Mouse (Mus musculus) neural tube, embryonic 11.5 days (tissue): ENCODE measurements around the gene Ank2. TPM values are rescaled to one million over a fixed set of nuclear protein-coding genes. Genes with fewer than 3 reads are reported as not detected.

Experiments
- ATAC-seq: fragments of 200-750 bp; cut with Nextera tagmentation; 2 replicates; pipeline ENCODE4 v1.8.0; 2017; ENCODE audit warnings: moderate number of reproducible peaks, mild to moderate bottlenecking, moderate TSS enrichment, moderate library complexity; ENCODE audit not compliant: insufficient read depth, low FRiP score, low TSS enrichment
- DNase-seq: peaks from one replicate; pipeline ENCODE4 v3.0.0-alpha.2; 2015; ENCODE audit warnings: low spot score
- H3K27ac ChIP-seq: fragments of 300-500 bp; sonication (generic); 2 replicates; pipeline ENCODE4 v1.5.1; 2014; ENCODE audit warnings: low read depth, mild to moderate bottlenecking, low read length
- H3K27me3 ChIP-seq: fragments of 300-500 bp; sonication (generic); 2 replicates; pipeline ENCODE4 v1.6.1; 2014; ENCODE audit warnings: mild to moderate bottlenecking, low read length, mixed read lengths; ENCODE audit not compliant: control insufficient read depth, insufficient read depth
- H3K36me3 ChIP-seq: fragments of 300-500 bp; sonication (generic); 2 replicates; pipeline ENCODE4 v1.6.1; 2014; ENCODE audit warnings: mild to moderate bottlenecking, low read length, moderate library complexity, mixed read lengths; ENCODE audit not compliant: control insufficient read depth, insufficient read depth
- H3K4me1 ChIP-seq: fragments of 300-500 bp; sonication (generic); 2 replicates; pipeline ENCODE4 v1.6.1; 2014; ENCODE audit warnings: low read length, mixed read lengths; ENCODE audit not compliant: control insufficient read depth, insufficient read depth
- H3K4me2 ChIP-seq: fragments of 300-500 bp; sonication (generic); 2 replicates; pipeline ENCODE4 v1.6.1; 2014; ENCODE audit warnings: low read depth, mild to moderate bottlenecking, moderate library complexity
- H3K4me3 ChIP-seq: fragments of 300-500 bp; sonication (generic); 2 replicates; pipeline ENCODE4 v1.5.1; 2014; ENCODE audit warnings: low read depth, low read length
- H3K9ac ChIP-seq: fragments of 300-500 bp; sonication (generic); 2 replicates; pipeline ENCODE4 v1.6.1; 2014; ENCODE audit warnings: mild to moderate bottlenecking, low read length
- H3K9me3 ChIP-seq: fragments of 300-500 bp; sonication (generic); 2 replicates; pipeline ENCODE4 v1.6.1; 2016; ENCODE audit warnings: low read length; ENCODE audit not compliant: control insufficient read depth
- WGBS: fragments of 180-500 bp; shearing (Covaris S2); extraction: QIAGEN DNeasy Blood & Tissue Kit; methylation state at CpG from one replicate; pipeline ENCODE4 v1.1.7; 2014; 5-methylcytosine and 5-hydroxymethylcytosine counted together
- polyA plus RNA-seq: library from polyadenylated mRNA; unstranded; fragments of >200 nt; fragmentation: Nextera tagmentation; extraction: Ambion mirVana; gene quantifications from 2 replicates; pipeline ENCODE4 v1.2.1, GENCODE M21; 2014

The Ank2 gene
- polyA plus RNA-seq, 1 experiment from 2014 or later: 64.8 TPM

- Histone ChIP-seq H3K27me3 (no peaks in the 10 kb centered on the region), H3K9me3 (no peaks in the 10 kb centered on the region), H3K4me3 (no peak overlapping the region), H3K9ac (no peak overlapping the region), H3K27ac (no peak overlapping the region), H3K4me2 (no peak overlapping the region), H3K4me1 (no peaks in the 10 kb centered on the region), H3K36me3 (no peaks in the 10 kb centered on the region)
- WGBS: 45% methylated on average over 11 of the region's 11 CpGs
- ATAC-seq: no peak
- DNase-seq: no peak
Observed at GRCm38 (mm10) chr3:127202484-127203115, 296.6 kb downstream of the Ank2 start.

GRCm38 (mm10) chr3:127200789-127201188 lies 298.4 kb downstream of the Ank2 start:
- DNase-seq: no peak
- H3K4me3 ChIP-seq: no peak overlapping the region
- H3K27ac ChIP-seq: no peak overlapping the region
- no peak overlapping the region for H3K9ac ChIP-seq
- H3K4me2 ChIP-seq: no peak overlapping the region
- H3K9me3 ChIP-seq: no peaks in the 10 kb centered on the region
- ATAC-seq: no peak
- H3K36me3 ChIP-seq: no peaks in the 10 kb centered on the region
- H3K4me1 ChIP-seq: no peaks in the 10 kb centered on the region
- WGBS: 75% methylated on average over 3 of the region's 3 CpGs
- no peaks in the 10 kb centered on the region for H3K27me3 ChIP-seq

GRCm38 (mm10) chr3:127199112-127199665 lies 300.0 kb downstream of the Ank2 start:
- no peaks in the 10 kb centered on the region for H3K9me3 ChIP-seq
- ATAC-seq (no peak), DNase-seq (no peak)

GRCm38 (mm10) chr3:127198656-127199055 lies 300.5 kb downstream of the Ank2 start:
- Histone ChIP-seq H3K4me2 (no peak overlapping the region), H3K9me3 (no peaks in the 10 kb centered on the region), H3K27ac (no peak overlapping the region), H3K27me3 (no peaks in the 10 kb centered on the region), H3K36me3 (no peaks in the 10 kb centered on the region), H3K9ac (no peak overlapping the region), H3K4me1 (no peaks in the 10 kb centered on the region), H3K4me3 (no peak overlapping the region)
- no peak for DNase-seq
- WGBS: 90% methylated on average over 7 of the region's 7 CpGs
- no peak for ATAC-seq

More at GRCm38 (mm10) chr3:127199112-127199665, 300.0 kb downstream of the Ank2 start:
- no peak overlapping the region for H3K4me2 ChIP-seq
- H3K4me1 ChIP-seq: no peaks in the 10 kb centered on the region
- H3K27me3 ChIP-seq: no peaks in the 10 kb centered on the region
- WGBS: 80% methylated on average over 9 of the region's 9 CpGs
- no peaks in the 10 kb centered on the region for H3K36me3 ChIP-seq
- H3K27ac ChIP-seq: no peak overlapping the region
- no peak overlapping the region for H3K9ac ChIP-seq
- H3K4me3 ChIP-seq: no peak overlapping the region

- no peak overlapping the region for H3K4me2 ChIP-seq
- WGBS: 91% methylated on average over 5 of the region's 5 CpGs
- no peaks in the 10 kb centered on the region for H3K36me3 ChIP-seq
- H3K27ac ChIP-seq: no peak overlapping the region
- H3K9me3 ChIP-seq: no peaks in the 10 kb centered on the region
- H3K4me3 ChIP-seq: no peak overlapping the region
- DNase-seq (no peak), ATAC-seq (no peak)
- no peaks in the 10 kb centered on the region for H3K4me1 ChIP-seq
- no peaks in the 10 kb centered on the region for H3K27me3 ChIP-seq
- no peak overlapping the region for H3K9ac ChIP-seq
Observed at GRCm38 (mm10) chr3:127188789-127189128, 310.4 kb downstream of the Ank2 start.

- H3K4me3 ChIP-seq: no peak overlapping the region
- no peaks in the 10 kb centered on the region for H3K4me1 ChIP-seq
- H3K9ac ChIP-seq: no peak overlapping the region
- no peak for ATAC-seq
- no peaks in the 10 kb centered on the region for H3K36me3 ChIP-seq
- no peak overlapping the region for H3K27ac ChIP-seq
- DNase-seq: no peak
- no peaks in the 10 kb centered on the region for H3K9me3 ChIP-seq
- 94% methylated on average over 5 of the region's 5 CpGs for WGBS
- no peak overlapping the region for H3K4me2 ChIP-seq
- H3K27me3 ChIP-seq: no peaks in the 10 kb centered on the region
Observed at GRCm38 (mm10) chr3:127188086-127188788, 310.9 kb downstream of the Ank2 start.

- WGBS: 97% methylated on average over 2 of the region's 2 CpGs
- Histone ChIP-seq H3K36me3 (no peaks in the 10 kb centered on the region), H3K9me3 (no peaks in the 10 kb centered on the region), H3K27ac (no peak overlapping the region), H3K9ac (no peak overlapping the region), H3K4me2 (no peak overlapping the region), H3K4me1 (no peaks in the 10 kb centered on the region), H3K4me3 (no peak overlapping the region), H3K27me3 (no peaks in the 10 kb centered on the region)
- ATAC-seq (no peak), DNase-seq (no peak)
Observed at GRCm38 (mm10) chr3:127187081-127187480, 312.1 kb downstream of the Ank2 start.

GRCm38 (mm10) chr3:127186239-127186638 lies 312.9 kb downstream of the Ank2 start:
- no peak overlapping the region for H3K27ac ChIP-seq
- WGBS: 90% methylated on average over 3 of the region's 3 CpGs
- ATAC-seq (no peak), DNase-seq (no peak)
- H3K27me3 ChIP-seq: no peaks in the 10 kb centered on the region
- H3K36me3 ChIP-seq: no peaks in the 10 kb centered on the region
- no peak overlapping the region for H3K9ac ChIP-seq
- H3K4me2 ChIP-seq: no peak overlapping the region
- no peak overlapping the region for H3K4me3 ChIP-seq
- H3K4me1 ChIP-seq: no peaks in the 10 kb centered on the region
- H3K9me3 ChIP-seq: no peaks in the 10 kb centered on the region
